Comparison of ENCODE assay signal across 14 mouse cellular contexts in genomic region chr1:158748356-158749096, GRCm38 (mm10).
A peak's percentile ranks its signal among the peaks of the same experiment; 100 is the strongest.
DNase-seq lines count a peak whose midpoint lies in the region; ATAC-seq and TF ChIP-seq lines count a peak whose summit lies in the region.
"Had no signal": no experiment of that assay in that cellular context is flagged by ENCODE, and none has a peak within 500 bp of the region (broad histone marks: within the 10 kb centered on the region; RNA-seq: fewer than 3 reads in every experiment).

No protein-coding gene starts in this region.

- peak; percentile 17 for DNase-seq in hindbrain, postnatal 0 days (ENCODE audit: low spot score)
- DNase-seq in hindbrain, embryonic 10.5 days (ENCODE audit: low spot score) = no peak
- DNase-seq in lung, postnatal 4 days = no peak
- peak; percentile 66 to 86 for DNase-seq in cerebellum, adult 2 months
- DNase-seq in gastrocnemius, postnatal 4 days (ENCODE audit: low spot score in 2 of 2) = peak; percentile 18 to 38
- DNase-seq in spleen, postnatal 10 days (ENCODE audit: low spot score in 2 of 2) = no peak
- DNase-seq in embryo, embryonic 9.5 days (ENCODE audit: extremely low spot score) = no peak
- DNase-seq: adrenal gland, adult 8-10 months; heart, postnatal 10 days had no signal

- H3K27ac ChIP-seq in hindbrain, postnatal 0 days = no peak overlapping the region
- H3K27ac ChIP-seq in hindbrain, embryonic 10.5 days = no peak overlapping the region
- no peak overlapping the region for H3K27ac ChIP-seq in lung, embryonic 15.5 days
- H3K27ac ChIP-seq in cerebellum, adult 2 months (ENCODE audit: insufficient read depth, low read length) = peak overlapping the region; percentile 85
- H3K27ac ChIP-seq: intestine, embryonic 15.5 days; liver, embryonic 15.5 days; midbrain, embryonic 13.5 days had no signal

- no peak for TF ChIP-seq CTCF in hindbrain, postnatal 0 days (IDR thresholded peaks at IDR 0.05; ENCODE audit: low read depth)
- no peak for TF ChIP-seq CTCF in cerebellum, adult 2 months (IDR thresholded peaks at IDR 0.05; ENCODE audit: borderline replicate concordance, insufficient read depth, low read depth, low read length)

- WGBS in hindbrain, postnatal 0 days = 61% methylated on average over 10 of the region's 10 CpGs
- 81% methylated on average over 10 of the region's 10 CpGs for WGBS in hindbrain, embryonic 10.5 days
- 50% methylated on average over 10 of the region's 10 CpGs for WGBS in lung, embryonic 15.5 days
- 13% methylated on average over 10 of the region's 10 CpGs for WGBS in cerebellum, adult 2 months

- H3K9me3 ChIP-seq in hindbrain, postnatal 0 days (ENCODE audit: low read length) = no peaks in the 10 kb centered on the region
- no peaks in the 10 kb centered on the region for H3K9me3 ChIP-seq in hindbrain, embryonic 10.5 days
- H3K9me3 ChIP-seq in lung, embryonic 15.5 days = no peaks in the 10 kb centered on the region
- H3K9me3 ChIP-seq: intestine, embryonic 15.5 days; liver, embryonic 15.5 days; midbrain, embryonic 13.5 days had no signal

- TF ChIP-seq POLR2A in cerebellum, adult 2 months (IDR thresholded peaks at IDR 0.05; ENCODE audit: borderline replicate concordance, insufficient read depth, low read length) = peak; percentile 28; the same call in 1 of the 2 replicates

- H3K4me3 ChIP-seq in hindbrain, postnatal 0 days (ENCODE audit: low read length) = no peak overlapping the region
- no peak overlapping the region for H3K4me3 ChIP-seq in hindbrain, embryonic 10.5 days
- no peak overlapping the region for H3K4me3 ChIP-seq in lung, embryonic 15.5 days
- no peak overlapping the region for H3K4me3 ChIP-seq in cerebellum, adult 2 months (replicated peaks; ENCODE audit: insufficient read depth, low read depth, low read length)
- H3K4me3 ChIP-seq: intestine, embryonic 15.5 days; liver, embryonic 15.5 days; midbrain, embryonic 13.5 days had no signal

- H3K4me1 ChIP-seq in hindbrain, postnatal 0 days (ENCODE audit: insufficient read depth, low read length) = no peaks in the 10 kb centered on the region
- H3K4me1 ChIP-seq in hindbrain, embryonic 10.5 days (replicated peaks) = no peaks in the 10 kb centered on the region
- no peaks in the 10 kb centered on the region; the same call in 1 of the 2 replicates for H3K4me1 ChIP-seq in lung, embryonic 15.5 days
- peaks cover 11% of the 10 kb centered on the region; the same call in 1 of the 2 replicates for H3K4me1 ChIP-seq in cerebellum, adult 2 months (ENCODE audit: control insufficient read depth, insufficient read depth, low read length)
- H3K4me1 ChIP-seq: intestine, embryonic 15.5 days; liver, embryonic 15.5 days; midbrain, embryonic 13.5 days had no signal

- peak; percentile 51; the same call in 1 of the 2 replicates for ATAC-seq in hindbrain, postnatal 0 days
- ATAC-seq in lung, embryonic 15.5 days (ENCODE audit: borderline replicate concordance, extremely low read depth, low FRiP score, low TSS enrichment) = peak; percentile 64; the same call in 1 of the 2 replicates
- ATAC-seq: intestine, embryonic 15.5 days; midbrain, embryonic 13.5 days; Patski had no signal

- no peaks in the 10 kb centered on the region for H3K27me3 ChIP-seq in hindbrain, postnatal 0 days (ENCODE audit: insufficient read depth, low read length)
- H3K27me3 ChIP-seq in hindbrain, embryonic 10.5 days (ENCODE audit: insufficient read depth, poor library complexity, severe bottlenecking) = no peaks in the 10 kb centered on the region
- no peaks in the 10 kb centered on the region for H3K27me3 ChIP-seq in lung, embryonic 15.5 days
- no peaks in the 10 kb centered on the region for H3K27me3 ChIP-seq in cerebellum, adult 2 months (ENCODE audit: control insufficient read depth, insufficient read depth, low read length)
- H3K27me3 ChIP-seq: intestine, embryonic 15.5 days; liver, embryonic 15.5 days; midbrain, embryonic 13.5 days; Patski had no signal

- H3K36me3 ChIP-seq in hindbrain, postnatal 0 days (ENCODE audit: insufficient read depth, low read length) = no peaks in the 10 kb centered on the region
- no peaks in the 10 kb centered on the region for H3K36me3 ChIP-seq in hindbrain, embryonic 10.5 days
- no peaks in the 10 kb centered on the region for H3K36me3 ChIP-seq in lung, embryonic 15.5 days
- H3K36me3 ChIP-seq: intestine, embryonic 15.5 days; liver, embryonic 15.5 days; midbrain, embryonic 13.5 days had no signal

- no peak overlapping the region for H3K4me2 ChIP-seq in hindbrain, postnatal 0 days (ENCODE audit: low read depth, low read length)
- H3K4me2 ChIP-seq in lung, embryonic 15.5 days = no peak overlapping the region
- H3K4me2 ChIP-seq: intestine, embryonic 15.5 days; liver, embryonic 15.5 days; midbrain, embryonic 13.5 days had no signal

- no peak overlapping the region for H3K9ac ChIP-seq in hindbrain, postnatal 0 days (replicated peaks; ENCODE audit: low read length)
- H3K9ac ChIP-seq in lung, embryonic 15.5 days = no peak overlapping the region
- H3K9ac ChIP-seq: intestine, embryonic 15.5 days; liver, embryonic 15.5 days; midbrain, embryonic 13.5 days had no signal

Comparison
In these comparisons a context has a peak if more than half of its experiments do, and no peak if none do; other contexts are left out.
1. DNase-seq: peak in hindbrain, postnatal 0 days (single experiment), cerebellum, adult 2 months (2 of 2) and gastrocnemius, postnatal 4 days (2 of 2); none in hindbrain, embryonic 10.5 days (single experiment), lung, postnatal 4 days (0 of 2), spleen, postnatal 10 days (0 of 2) and embryo, embryonic 9.5 days (single experiment).